Mouse (Mus musculus) skeletal muscle tissue, postnatal 0 days (tissue): ENCODE measurements around the gene Akr1b3. TPM values are rescaled to one million over a fixed set of nuclear protein-coding genes. Genes with fewer than 3 reads are reported as not detected.

Experiments used
- polyA plus RNA-seq: library from polyadenylated mRNA; unstranded; fragments of >200 nt; fragmentation: Nextera tagmentation; extraction: Ambion mirVana; gene quantifications from 2 replicates; pipeline ENCODE4 v1.2.1, GENCODE M21; 2015

The Akr1b3 gene
- 181 and 182 TPM in 2 replicates for polyA plus RNA-seq

DNA sequence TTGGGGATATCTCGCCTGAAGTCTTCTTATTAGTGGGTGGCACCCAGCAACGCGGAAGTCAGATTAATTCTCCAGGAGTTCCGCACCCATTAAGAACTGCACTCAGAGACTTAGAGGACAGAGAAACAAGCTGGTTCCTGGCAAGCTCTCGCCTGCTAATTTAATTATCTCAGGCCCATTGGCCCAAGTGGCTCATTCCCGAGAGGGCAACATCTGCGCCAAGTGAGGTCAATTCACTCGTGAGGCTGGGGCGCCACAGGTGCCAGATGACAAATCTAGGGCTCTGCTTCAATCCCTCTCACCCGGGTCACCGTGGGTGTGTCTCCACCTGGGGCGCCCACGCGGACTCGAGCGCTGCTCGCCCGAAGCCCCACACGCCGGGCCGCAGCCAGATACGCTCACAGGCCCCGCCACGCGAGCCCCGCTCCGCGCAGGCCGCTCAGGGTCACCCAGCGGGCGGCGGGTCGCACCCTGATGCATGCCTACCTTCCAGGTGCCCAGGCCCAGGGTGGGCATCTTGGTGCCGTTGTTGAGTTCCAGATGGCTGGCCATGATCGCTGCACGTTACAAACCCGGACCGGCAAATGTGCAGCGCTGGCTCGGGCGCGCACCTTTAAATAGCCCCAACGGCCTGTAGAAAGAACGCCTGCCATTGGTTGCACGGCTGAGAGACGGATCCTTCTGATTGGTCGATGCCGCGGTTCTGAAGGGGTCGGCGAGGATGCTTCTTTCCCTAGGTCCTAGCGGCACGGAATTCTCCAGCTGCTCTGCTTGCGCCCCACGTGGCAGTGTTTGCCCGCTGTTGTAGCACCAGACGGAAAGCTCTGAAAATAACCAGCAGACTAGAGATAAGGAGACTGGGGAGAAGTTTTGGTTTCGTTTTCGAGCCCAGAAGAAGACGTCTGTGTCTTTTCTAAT, at the start of gene Akr1b3:
Akr1b3 (minus strand) TSS at position 625 of the 918 bp plus-strand sequence.

DNA sequence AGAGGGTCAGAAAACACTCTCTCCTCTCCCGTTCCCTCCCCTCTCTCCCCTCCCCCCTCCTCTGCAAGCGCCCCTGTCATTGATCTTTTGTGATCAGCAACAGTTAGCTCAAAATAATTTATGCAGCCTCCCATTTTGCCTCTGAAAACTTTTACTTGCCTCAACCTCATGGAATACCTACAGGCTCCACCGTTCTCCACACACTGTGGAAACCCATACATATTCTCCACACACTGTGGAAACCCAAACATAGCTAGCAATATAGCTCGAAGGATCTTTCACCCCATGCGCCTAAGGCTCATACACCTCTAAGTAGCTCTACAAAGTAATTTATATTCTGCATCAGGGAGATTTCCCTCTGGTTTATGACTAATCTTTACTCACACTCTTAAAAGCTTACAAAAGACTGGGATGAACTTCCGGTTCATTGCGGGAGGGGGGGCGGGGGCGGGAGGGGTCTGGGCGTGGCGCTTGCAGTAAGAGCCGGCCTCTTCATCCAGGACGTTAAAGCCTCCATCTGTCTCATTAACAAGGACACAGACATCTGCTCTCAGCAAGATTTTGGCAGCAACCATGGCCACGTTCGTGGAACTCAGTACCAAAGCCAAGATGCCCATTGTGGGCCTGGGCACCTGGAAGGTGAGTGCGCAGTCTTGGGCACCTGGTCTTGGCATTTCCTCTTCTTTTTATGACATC, 36.5 kb upstream of the Akr1b3 start, which contains the start of gene Akr1b8:
Akr1b8 (plus strand) TSS at position 462 of the 696 bp plus-strand sequence.

Other genes starting within 250 kb of the Akr1b3 start
- 13.4 and 16.3 TPM in 2 replicates for gene Slc35b4, start 140.4 kb downstream of the Akr1b3 start, polyA plus RNA-seq
- 3.7 and 6.2 TPM in 2 replicates for gene Akr1b8, start 36.6 kb upstream of the Akr1b3 start, polyA plus RNA-seq
- 34.6 and 34.9 TPM in 2 replicates for gene Akr1b10, start 66.7 kb upstream of the Akr1b3 start, polyA plus RNA-seq
- gene Akr1b7, start 94.9 kb upstream of the Akr1b3 start, polyA plus RNA-seq: 0.17 and 0.18 TPM in 2 replicates
- 19.2 and 20.6 TPM in 2 replicates for gene Bpgm, start 158.7 kb upstream of the Akr1b3 start, polyA plus RNA-seq